Mouse (Mus musculus) embryonic facial prominence, embryonic 12.5 days (tissue): ENCODE measurements around the gene Olfr159. TPM values are rescaled to one million over a fixed set of nuclear protein-coding genes. Genes with fewer than 3 reads are reported as not detected.
A peak's percentile ranks its signal among the peaks of the same experiment; 100 is the strongest.
"Not testable (repeated sequence)": the region's sequence is repeated elsewhere in the genome, so short reads cannot be mapped to it uniquely, and the experiment has no call there.

Experiments
- ATAC-seq: fragments of 200-750 bp; cut with Nextera tagmentation; 2 replicates; pipeline ENCODE4 v1.8.0; 2017; ENCODE audit not compliant: insufficient number of reproducible peaks, insufficient read depth, low FRiP score, low TSS enrichment
- H3K27ac ChIP-seq: fragments of 300-500 bp; sonication (generic); 2 replicates; pipeline ENCODE4 v1.5.1; 2016; ENCODE audit warnings: mild to moderate bottlenecking
- H3K27me3 ChIP-seq: fragments of 300-500 bp; sonication (generic); 2 replicates; pipeline ENCODE4 v1.6.1; 2016; ENCODE audit warnings: mild to moderate bottlenecking, moderate library complexity
- H3K36me3 ChIP-seq: fragments of 300-500 bp; sonication (generic); 2 replicates; pipeline ENCODE4 v1.6.1; 2016; ENCODE audit warnings: mild to moderate bottlenecking
- H3K4me1 ChIP-seq: fragments of 300-500 bp; sonication (generic); 2 replicates; pipeline ENCODE4 v1.6.1; 2016
- H3K4me2 ChIP-seq: fragments of 300-500 bp; sonication (generic); replicated peaks from 2 replicates; pipeline ENCODE4 v1.6.1; 2016; ENCODE audit warnings: mild to moderate bottlenecking, moderate library complexity
- H3K4me3 ChIP-seq: fragments of 300-500 bp; sonication (generic); 2 replicates; pipeline ENCODE4 v1.5.1; 2016; ENCODE audit warnings: mild to moderate bottlenecking
- H3K9ac ChIP-seq: fragments of 300-500 bp; sonication (generic); 2 replicates; pipeline ENCODE4 v1.6.1; 2016; ENCODE audit warnings: mild to moderate bottlenecking, moderate library complexity
- H3K9me3 ChIP-seq: fragments of 300-500 bp; sonication (generic); 2 replicates; pipeline ENCODE4 v1.6.1; 2016; ENCODE audit warnings: mild to moderate bottlenecking, moderate library complexity
- WGBS: fragments of 180-500 bp; shearing (Covaris S2); methylation state at CpG from one replicate; pipeline ENCODE4 v1.1.7; 2016; 5-methylcytosine and 5-hydroxymethylcytosine counted together
- polyA plus RNA-seq: library from polyadenylated mRNA; unstranded; fragments of >200 nt; fragmentation: Nextera tagmentation; extraction: Ambion mirVana; gene quantifications from 2 replicates; pipeline ENCODE4 v1.2.1, GENCODE M21; 2016

Olfr159 gene
- polyA plus RNA-seq: not detected in 2 replicates

DNA sequence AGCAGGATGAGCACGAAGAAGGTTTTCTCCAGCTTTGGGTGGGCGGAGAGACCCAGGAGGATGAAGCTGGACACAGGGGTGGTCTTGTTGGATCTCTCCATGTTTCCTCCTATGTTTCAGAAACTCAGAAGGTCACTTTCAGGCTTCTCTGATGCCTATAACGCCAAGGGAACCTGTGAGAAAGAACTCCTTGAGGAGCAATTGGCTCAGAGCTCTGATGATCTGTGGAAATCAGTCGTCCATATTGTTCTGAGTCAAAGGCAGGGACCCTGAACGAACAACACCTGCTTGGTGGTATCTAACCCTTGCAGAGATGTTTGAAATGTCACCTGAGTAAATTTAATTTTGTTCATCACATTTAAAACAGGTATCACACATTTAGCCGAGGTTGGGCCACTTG lies at the start of gene Olfr159:
Olfr159 (minus strand) TSS at position 101 of the 400 bp plus-strand sequence.
- no peaks in the 10 kb centered on the region for H3K9me3 ChIP-seq
- 84% methylated on average over 6 of the region's 6 CpGs for WGBS
- no peaks in the 10 kb centered on the region for H3K36me3 ChIP-seq
- H3K4me3 ChIP-seq: no peak within 1 kb of the TSS
- no peak for ATAC-seq
- no peak within 1 kb of the TSS for H3K4me2 ChIP-seq
- no peaks in the 10 kb centered on the region for H3K27me3 ChIP-seq
- H3K9ac ChIP-seq: no peak within 1 kb of the TSS
- no peaks in the 10 kb centered on the region; the same call in 1 of the 2 replicates for H3K4me1 ChIP-seq
- no peak within 1 kb of the TSS for H3K27ac ChIP-seq

DNA sequence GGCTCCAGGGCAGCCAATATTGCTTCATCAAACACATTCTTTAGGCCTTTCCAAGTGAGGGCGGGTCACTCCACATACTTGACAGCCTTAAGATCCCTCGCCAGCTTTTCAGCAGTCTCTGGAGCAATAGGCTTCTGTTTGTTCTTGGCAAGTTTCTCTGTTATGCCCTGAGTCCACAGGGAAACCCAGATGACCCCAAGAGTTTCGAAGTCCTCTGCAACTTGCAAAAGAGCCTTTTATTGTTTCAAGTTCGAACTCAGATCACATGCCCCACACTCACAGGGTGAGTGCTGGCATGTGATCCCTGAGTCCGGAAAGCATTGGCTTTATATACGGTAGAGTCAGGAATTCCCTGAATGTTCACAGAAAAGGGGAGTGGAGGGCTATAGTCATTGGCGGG lies 28.1 kb upstream of the Olfr159 start:
- no peak overlapping the region for H3K4me3 ChIP-seq
- no peak overlapping the region for H3K27ac ChIP-seq
- no peak overlapping the region for H3K9ac ChIP-seq
- no peak overlapping the region for H3K4me2 ChIP-seq
- H3K4me1 ChIP-seq: no peaks in the 10 kb centered on the region
- H3K27me3 ChIP-seq: no peaks in the 10 kb centered on the region
- peaks cover 4% of the 10 kb centered on the region for H3K9me3 ChIP-seq
- no peak for ATAC-seq
- H3K36me3 ChIP-seq: no peaks in the 10 kb centered on the region
- 79% methylated on average over 7 of the region's 7 CpGs for WGBS

DNA sequence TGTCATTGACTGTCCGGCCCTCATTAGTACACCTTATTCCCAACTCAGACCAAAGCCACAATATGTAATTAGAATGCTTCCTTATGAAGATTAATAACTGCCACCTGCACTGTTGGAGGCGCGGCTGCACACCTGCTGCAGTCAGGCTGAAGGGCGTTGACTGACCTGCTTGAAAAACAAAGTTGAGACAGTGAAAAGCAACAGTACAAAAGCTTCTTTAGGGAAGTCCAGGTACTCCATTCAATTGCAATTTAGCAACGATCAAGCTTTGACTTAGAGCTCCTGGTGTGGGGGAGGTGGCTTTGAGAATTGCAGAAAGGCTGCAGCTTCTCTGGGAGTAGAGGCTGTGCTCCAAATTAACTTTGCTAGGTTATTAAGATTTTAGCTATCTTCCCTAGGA lies 25.0 kb upstream of the Olfr159 start:
- not testable (repeated sequence) for H3K4me2 ChIP-seq, H3K27ac ChIP-seq, H3K36me3 ChIP-seq, H3K4me3 ChIP-seq, ATAC-seq, H3K9ac ChIP-seq, H3K4me1 ChIP-seq, H3K27me3 ChIP-seq, H3K9me3 ChIP-seq
- WGBS: 85% methylated on average over 5 of the region's 5 CpGs

DNA sequence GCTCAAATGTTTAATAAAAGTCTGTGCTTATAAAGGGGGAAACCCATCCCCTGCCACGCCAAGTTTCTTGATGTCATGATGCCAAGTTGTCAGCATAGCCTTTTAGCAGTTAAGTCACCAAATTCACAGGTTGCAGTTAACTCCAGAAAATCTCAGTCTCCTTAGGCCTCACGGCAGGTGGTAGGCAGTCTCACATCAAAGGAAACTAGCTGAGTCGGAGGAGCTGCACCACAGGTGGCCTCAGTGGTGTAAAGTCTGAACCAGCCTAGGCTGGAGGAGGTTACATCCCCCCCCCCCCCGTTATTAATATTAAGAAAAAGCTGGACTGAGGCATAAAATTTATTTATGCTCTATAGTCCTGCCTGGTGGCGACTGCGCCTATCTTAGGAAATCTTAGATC lies 24.5 kb upstream of the Olfr159 start:
- Histone ChIP-seq H3K36me3 (no peaks in the 10 kb centered on the region), H3K4me1 (no peaks in the 10 kb centered on the region), H3K27me3 (no peaks in the 10 kb centered on the region), H3K9me3 (no peaks in the 10 kb centered on the region), H3K4me3 (no peak overlapping the region), H3K9ac (no peak overlapping the region), H3K27ac (no peak overlapping the region), H3K4me2 (no peak overlapping the region)
- 80% methylated on average over 6 of the region's 6 CpGs for WGBS
- ATAC-seq: no peak

DNA sequence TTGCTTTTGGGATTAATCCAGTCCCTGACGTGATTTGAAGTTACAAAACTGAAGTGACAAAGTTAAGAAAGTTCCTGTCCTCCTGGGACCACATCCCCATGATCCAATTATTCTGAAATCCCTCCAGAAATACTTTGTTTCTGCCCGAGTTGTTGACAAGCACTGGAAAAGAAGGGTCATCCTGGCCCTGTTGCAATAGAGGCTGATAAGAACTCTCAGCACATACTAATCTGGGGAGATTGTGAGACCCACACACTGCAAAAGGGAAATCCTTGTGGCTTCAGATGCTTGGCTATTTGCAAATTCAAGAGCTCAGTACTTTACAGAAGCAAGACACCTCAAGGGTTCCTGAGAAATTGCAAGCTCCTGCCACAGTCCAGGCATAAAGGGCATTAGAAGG lies 1.5 kb upstream of the Olfr159 start:
- Histone ChIP-seq H3K4me3 (no peak overlapping the region), H3K36me3 (no peaks in the 10 kb centered on the region), H3K9me3 (no peaks in the 10 kb centered on the region), H3K4me2 (no peak overlapping the region), H3K27me3 (no peaks in the 10 kb centered on the region), H3K4me1 (no peaks in the 10 kb centered on the region; the same call in 1 of the 2 replicates), H3K27ac (no peak overlapping the region), H3K9ac (no peak overlapping the region)
- WGBS: 44% methylated on average over 2 of the region's 2 CpGs
- no peak for ATAC-seq

DNA sequence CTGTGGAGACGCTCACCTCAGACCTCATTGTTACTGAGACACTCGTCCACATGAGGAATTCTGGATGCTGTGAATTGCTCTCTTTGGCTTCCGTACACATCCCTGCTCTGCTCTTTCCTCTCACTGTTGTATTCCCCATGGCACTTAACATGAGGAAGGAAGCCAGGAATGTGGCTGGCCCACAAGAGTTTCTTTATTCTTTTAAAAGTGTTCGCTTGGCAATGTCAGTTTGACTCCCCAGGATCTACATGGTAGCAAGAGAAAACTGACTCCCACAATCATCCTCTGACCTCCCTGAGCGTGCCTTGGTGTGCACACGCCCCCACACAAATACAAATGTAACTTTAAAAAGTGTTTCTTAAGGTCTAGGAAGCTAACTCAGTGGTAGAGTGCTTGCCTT lies 817 bp upstream of the Olfr159 start:
- Histone ChIP-seq H3K4me3 (no peak overlapping the region), H3K4me2 (no peak overlapping the region), H3K9ac (no peak overlapping the region), H3K9me3 (no peaks in the 10 kb centered on the region), H3K27me3 (no peaks in the 10 kb centered on the region), H3K36me3 (no peaks in the 10 kb centered on the region), H3K27ac (no peak overlapping the region), H3K4me1 (no peaks in the 10 kb centered on the region; the same call in 1 of the 2 replicates)
- no peak for ATAC-seq
- 54% methylated on average over 6 of the region's 6 CpGs for WGBS

DNA sequence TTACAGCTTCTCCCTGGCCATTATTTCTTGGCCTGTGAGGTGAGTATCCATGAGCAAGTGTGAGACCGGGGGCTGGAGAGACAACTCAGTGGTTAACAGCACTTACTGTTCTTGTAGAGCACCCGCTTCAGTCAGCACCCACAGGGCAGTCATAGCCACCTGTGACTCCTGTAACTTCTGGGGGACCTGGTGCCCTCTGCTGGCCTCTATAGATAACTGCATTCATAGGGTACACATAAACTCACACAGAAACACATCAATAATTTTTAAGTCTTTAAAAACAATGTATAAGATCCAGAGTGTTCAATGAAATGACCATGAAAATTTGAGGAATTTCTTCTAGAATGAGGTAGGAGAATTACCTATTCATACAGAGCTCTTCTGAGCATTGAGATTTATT lies 1.4 kb downstream of the Olfr159 start:
- H3K4me3 ChIP-seq: no peak overlapping the region
- no peak overlapping the region for H3K27ac ChIP-seq
- H3K9me3 ChIP-seq: no peaks in the 10 kb centered on the region
- 90% methylated on average over 2 of the region's 2 CpGs for WGBS
- H3K36me3 ChIP-seq: no peaks in the 10 kb centered on the region
- H3K4me1 ChIP-seq: no peaks in the 10 kb centered on the region; the same call in 1 of the 2 replicates
- no peak overlapping the region for H3K9ac ChIP-seq
- no peak overlapping the region for H3K4me2 ChIP-seq
- ATAC-seq: no peak
- H3K27me3 ChIP-seq: no peaks in the 10 kb centered on the region

DNA sequence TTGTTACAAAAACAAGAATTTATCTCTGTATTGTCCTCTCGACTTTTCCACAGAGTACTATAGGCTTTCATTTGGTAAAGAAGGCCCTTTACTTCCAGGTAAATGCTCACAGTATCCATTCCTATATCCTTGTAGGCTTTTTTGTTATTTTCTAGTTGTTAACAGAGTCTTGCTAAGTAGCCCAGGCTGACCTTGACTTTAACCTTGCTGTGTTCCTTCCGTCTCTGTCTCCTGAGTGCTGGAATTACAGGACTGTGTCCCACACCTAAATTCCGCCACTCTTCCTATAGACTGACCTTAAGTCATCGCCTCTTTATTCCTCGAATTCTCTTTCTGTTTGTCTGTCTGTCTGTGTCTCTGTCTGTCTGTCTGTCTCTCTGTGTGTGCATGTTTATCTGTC lies 2.5 kb downstream of the Olfr159 start:
- no peak overlapping the region for H3K27ac ChIP-seq
- H3K4me3 ChIP-seq: no peak overlapping the region
- no peak for ATAC-seq
- no peaks in the 10 kb centered on the region; the same call in 1 of the 2 replicates for H3K4me1 ChIP-seq
- no peaks in the 10 kb centered on the region for H3K27me3 ChIP-seq
- no peaks in the 10 kb centered on the region for H3K9me3 ChIP-seq
- no peak overlapping the region for H3K4me2 ChIP-seq
- WGBS: 87% methylated on average over 5 of the region's 5 CpGs
- H3K9ac ChIP-seq: no peak overlapping the region
- H3K36me3 ChIP-seq: no peaks in the 10 kb centered on the region

DNA sequence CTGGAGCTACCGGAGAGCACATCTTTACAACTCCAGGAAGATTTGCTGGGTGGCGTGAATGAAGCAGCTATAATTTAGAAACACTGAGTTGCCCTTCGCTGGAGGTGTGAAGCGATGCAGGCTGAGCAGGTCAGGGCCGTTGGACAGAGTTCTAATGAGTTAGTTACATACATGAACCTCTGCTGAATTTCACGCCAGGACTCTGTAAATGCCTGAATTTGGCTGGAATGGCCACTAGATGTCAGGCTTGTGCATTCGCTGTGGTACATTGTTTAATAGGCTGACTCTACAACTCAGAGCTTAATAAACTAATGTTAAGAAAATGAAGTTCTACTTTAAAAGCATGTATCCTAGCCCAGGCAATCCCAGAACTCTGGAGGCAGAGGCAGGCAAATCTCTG lies 7.4 kb downstream of the Olfr159 start:
- Histone ChIP-seq H3K4me2 (0 out of 2 replicates have a peak overlapping the region, but pooled peaks have one; percentile 9), H3K4me3 (no peak overlapping the region), H3K9ac (no peak overlapping the region), H3K27ac (no peak overlapping the region), H3K4me1 (peaks cover 10% of the 10 kb centered on the region; the same call in 1 of the 2 replicates), H3K9me3 (no peaks in the 10 kb centered on the region), H3K27me3 (no peaks in the 10 kb centered on the region), H3K36me3 (no peaks in the 10 kb centered on the region)
- 24% methylated on average over 7 of the region's 7 CpGs for WGBS
- no peak for ATAC-seq

DNA sequence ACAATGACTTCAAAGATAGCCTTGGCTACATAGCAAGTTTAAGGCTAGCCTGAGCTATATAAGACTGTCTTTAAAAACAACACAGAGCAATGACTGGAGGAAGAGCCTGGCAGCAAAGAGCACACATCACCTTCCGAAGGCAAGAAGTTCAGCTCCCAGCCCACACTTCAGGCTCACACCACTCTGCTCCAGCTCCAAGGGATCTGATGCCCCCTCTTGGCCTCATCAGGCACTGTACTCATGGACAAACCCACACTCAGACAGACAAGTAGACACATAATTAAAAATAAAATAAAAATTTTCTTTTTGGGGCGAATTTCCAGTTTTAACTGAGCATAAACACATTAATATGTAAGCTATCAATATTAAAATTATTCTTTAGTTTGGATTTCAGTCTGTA lies 9.5 kb downstream of the Olfr159 start:
- H3K27ac ChIP-seq: no peak overlapping the region
- no peak overlapping the region for H3K9ac ChIP-seq
- H3K27me3 ChIP-seq: no peaks in the 10 kb centered on the region
- H3K36me3 ChIP-seq: no peaks in the 10 kb centered on the region
- no peak overlapping the region for H3K4me3 ChIP-seq
- WGBS: 72% methylated on average over 2 of the region's 2 CpGs
- H3K4me1 ChIP-seq: peaks cover 10% of the 10 kb centered on the region; the same call in 1 of the 2 replicates
- no peak for ATAC-seq
- H3K4me2 ChIP-seq: no peak overlapping the region
- no peaks in the 10 kb centered on the region for H3K9me3 ChIP-seq

DNA sequence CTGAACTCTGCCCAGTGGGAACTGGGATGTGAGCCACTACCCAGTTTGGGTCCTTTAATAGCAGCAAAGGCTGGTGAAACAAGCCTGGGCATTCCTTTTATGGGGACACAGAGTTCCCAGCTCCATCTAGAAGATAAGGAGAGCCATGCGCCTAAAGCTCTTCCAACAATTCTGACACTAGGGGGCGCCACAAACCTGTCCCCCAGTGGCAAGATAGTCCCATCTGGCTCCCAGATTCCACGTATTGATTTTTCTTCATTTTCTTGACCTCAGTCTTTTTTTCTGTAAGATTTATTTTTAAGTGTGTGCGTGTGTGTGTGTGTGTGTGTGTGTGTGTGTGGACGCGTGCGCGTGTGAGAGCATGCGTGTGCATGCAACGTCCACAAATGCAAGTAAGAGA lies 10.3 kb downstream of the Olfr159 start:
- no peak overlapping the region for H3K9ac ChIP-seq
- no peak overlapping the region for H3K4me2 ChIP-seq
- ATAC-seq: no peak
- H3K36me3 ChIP-seq: no peaks in the 10 kb centered on the region
- no peaks in the 10 kb centered on the region for H3K27me3 ChIP-seq
- H3K4me1 ChIP-seq: peaks cover 10% of the 10 kb centered on the region; the same call in 1 of the 2 replicates
- 69% methylated on average over 10 of the region's 10 CpGs for WGBS
- H3K27ac ChIP-seq: no peak overlapping the region
- no peak overlapping the region for H3K4me3 ChIP-seq
- H3K9me3 ChIP-seq: no peaks in the 10 kb centered on the region

DNA sequence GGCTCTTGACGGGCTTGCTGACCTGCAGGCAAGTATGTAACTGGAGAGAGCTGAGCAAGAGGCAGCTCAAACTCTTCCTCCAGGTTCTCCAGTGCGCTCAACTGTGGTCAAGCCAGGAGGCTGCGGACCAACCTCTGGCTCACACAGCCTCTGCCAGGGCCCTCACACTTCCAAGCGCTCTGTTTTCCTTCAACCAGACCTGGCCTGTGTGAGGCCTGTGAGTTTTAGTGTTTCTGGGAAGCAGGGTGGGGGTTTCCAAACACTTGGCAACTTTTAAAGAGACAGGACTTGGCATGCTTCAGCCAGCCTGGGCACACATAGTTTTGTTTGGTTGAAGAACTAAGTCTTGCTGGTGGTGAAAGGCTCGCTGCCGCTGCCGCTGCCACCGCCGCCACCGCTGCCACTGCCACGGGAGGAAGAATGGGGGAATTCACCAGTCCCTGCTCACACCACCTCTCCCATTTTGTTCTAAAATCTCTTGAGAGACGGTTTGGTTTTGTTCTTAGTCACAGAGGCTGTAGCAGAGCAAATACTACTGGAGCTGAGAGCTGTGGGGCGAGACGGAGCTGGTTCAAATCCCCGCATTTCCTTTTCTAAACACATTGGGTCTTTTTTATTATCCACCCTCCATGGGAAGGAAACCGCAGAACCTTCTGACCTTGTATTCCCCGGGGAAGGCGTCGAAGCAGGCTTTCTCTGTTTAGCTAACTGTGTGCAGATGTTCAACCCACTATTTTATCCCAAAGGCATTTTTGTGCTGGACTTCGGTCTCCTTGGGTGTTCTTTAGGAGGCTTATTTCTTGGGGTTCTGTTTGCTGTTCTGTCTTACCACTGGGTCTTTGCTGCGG lies 11.0 kb downstream of the Olfr159 start:
- H3K4me2 ChIP-seq: no peak overlapping the region
- 47% methylated on average over 21 of the region's 21 CpGs for WGBS
- no peaks in the 10 kb centered on the region for H3K9me3 ChIP-seq
- no peak overlapping the region for H3K9ac ChIP-seq
- H3K4me3 ChIP-seq: no peak overlapping the region
- H3K4me1 ChIP-seq: peaks cover 10% of the 10 kb centered on the region; the same call in 1 of the 2 replicates
- H3K36me3 ChIP-seq: no peaks in the 10 kb centered on the region
- no peaks in the 10 kb centered on the region for H3K27me3 ChIP-seq
- H3K27ac ChIP-seq: no peak overlapping the region
- ATAC-seq: no peak
